22 mouse cellular contexts compared by ENCODE assay signal in the genomic region with DNA sequence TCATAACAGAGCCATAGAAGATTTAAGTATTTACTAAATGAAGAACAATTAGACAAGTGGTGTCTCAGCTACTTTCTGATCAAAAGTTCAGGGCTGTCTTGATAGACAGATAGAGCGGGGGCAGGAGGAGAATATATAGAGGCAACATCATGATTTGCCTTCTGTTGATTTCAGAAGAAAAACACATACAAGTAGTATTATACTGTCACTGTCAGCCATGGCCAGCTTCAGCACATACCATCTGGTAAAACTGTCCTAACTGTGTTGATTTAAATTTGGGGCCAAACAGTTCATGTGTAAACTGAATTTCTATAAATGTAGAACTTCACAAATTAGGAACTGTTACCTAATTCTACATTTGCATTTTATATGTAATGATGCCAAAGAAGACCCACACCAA.
DNase-seq lines count a peak whose midpoint lies in the region; ATAC-seq and TF ChIP-seq lines count a peak whose summit lies in the region.
"Had no signal": no experiment of that assay in that cellular context is flagged by ENCODE, and none has a peak within 500 bp of the region (broad histone marks: within the 10 kb centered on the region; RNA-seq: fewer than 3 reads in every experiment).

No protein-coding gene starts in this region.

- WGBS in forebrain, embryonic 13.5 days = 95% methylated on average over 1 of the region's 1 CpGs
- whole genome bisulfite sequencing in forebrain, embryonic 12.5 days = 86% methylated on average over 1 of the region's 1 CpGs
- WGBS in forebrain, embryonic 15.5 days = 97% methylated on average over 1 of the region's 1 CpGs
- 94% methylated on average over 1 of the region's 1 CpGs for WGBS in forebrain, embryonic 11.5 days
- 91% methylated on average over 1 of the region's 1 CpGs for WGBS in forebrain, embryonic 16.5 days
- WGBS in forebrain, embryonic 10.5 days = 94% methylated on average over 1 of the region's 1 CpGs
- 77% methylated on average over 1 of the region's 1 CpGs for WGBS in forebrain, postnatal 0 days
- 95% methylated on average over 1 of the region's 1 CpGs for WGBS in forebrain, embryonic 14.5 days

- no peak for DNase-seq in forebrain, embryonic 11.5 days (ENCODE audit: low spot score)
- DNase-seq in forebrain, embryonic 10.5 days (ENCODE audit: extremely low spot score, low spot score) = no peak
- DNase-seq in forebrain, postnatal 0 days = no peak
- DNase-seq in forebrain, embryonic 14.5 days (ENCODE audit: low spot score) = no peak
- DNase-seq: adrenal gland, adult 2 months; adrenal gland, adult 8-10 months; adrenal gland, postnatal 10 days; adrenal gland, postnatal 14 days; adrenal gland, postnatal 25 days; adrenal gland, postnatal 36 days; B cell, adult 2 months; cerebellum, adult 11 months; cerebellum, adult 11-12 months had no signal

- H3K36me3 ChIP-seq in forebrain, embryonic 13.5 days (ENCODE audit: poor library complexity, severe bottlenecking) = peaks cover 13% of the 10 kb centered on the region; the same call in 1 of the 2 replicates
- H3K36me3 ChIP-seq in forebrain, embryonic 12.5 days (replicated peaks) = peaks cover 3% of the 10 kb centered on the region; the same call in 1 of the 2 replicates
- H3K36me3 ChIP-seq in forebrain, embryonic 15.5 days = no peaks in the 10 kb centered on the region
- H3K36me3 ChIP-seq in forebrain, embryonic 11.5 days (ENCODE audit: control insufficient read depth, insufficient read depth, low read length) = no peaks in the 10 kb centered on the region
- peaks cover 3% of the 10 kb centered on the region; the same call in 1 of the 2 replicates for H3K36me3 ChIP-seq in forebrain, embryonic 16.5 days (ENCODE audit: control insufficient read depth, insufficient read depth)
- H3K36me3 ChIP-seq in forebrain, embryonic 10.5 days (replicated peaks) = peaks cover 13% of the 10 kb centered on the region
- peaks cover 7% of the 10 kb centered on the region for H3K36me3 ChIP-seq in forebrain, postnatal 0 days (ENCODE audit: insufficient read depth)
- peaks cover 5% of the 10 kb centered on the region; the same call in 1 of the 2 replicates for H3K36me3 ChIP-seq in forebrain, embryonic 14.5 days (ENCODE audit: control insufficient read depth, insufficient read depth, low read length)
- H3K36me3 ChIP-seq: G1E had no signal

- TF ChIP-seq CTCF in forebrain, postnatal 0 days (IDR thresholded peaks at IDR 0.05; ENCODE audit: low read depth) = no peak

- H3K27ac ChIP-seq in forebrain, embryonic 13.5 days = no peak overlapping the region
- no peak overlapping the region for H3K27ac ChIP-seq in forebrain, embryonic 12.5 days
- H3K27ac ChIP-seq in forebrain, embryonic 15.5 days (replicated peaks) = no peak overlapping the region
- no peak overlapping the region for H3K27ac ChIP-seq in forebrain, embryonic 11.5 days (ENCODE audit: low read depth, low read length)
- no peak overlapping the region for H3K27ac ChIP-seq in forebrain, embryonic 16.5 days (ENCODE audit: low read length)
- H3K27ac ChIP-seq in forebrain, embryonic 10.5 days = no peak overlapping the region
- H3K27ac ChIP-seq in forebrain, postnatal 0 days (ENCODE audit: low read depth, low read length) = no peak overlapping the region
- H3K27ac ChIP-seq in forebrain, embryonic 14.5 days (ENCODE audit: low read depth, low read length) = no peak overlapping the region

- no peak overlapping the region for H3K4me3 ChIP-seq in forebrain, embryonic 13.5 days
- H3K4me3 ChIP-seq in forebrain, embryonic 12.5 days (replicated peaks) = no peak overlapping the region
- H3K4me3 ChIP-seq in forebrain, embryonic 15.5 days = no peak overlapping the region
- no peak overlapping the region for H3K4me3 ChIP-seq in forebrain, embryonic 11.5 days (ENCODE audit: low read depth, low read length)
- no peak overlapping the region for H3K4me3 ChIP-seq in forebrain, embryonic 16.5 days (replicated peaks; ENCODE audit: low read length)
- no peak overlapping the region for H3K4me3 ChIP-seq in forebrain, embryonic 10.5 days
- no peak overlapping the region for H3K4me3 ChIP-seq in forebrain, postnatal 0 days (ENCODE audit: low read depth, low read length)
- no peak overlapping the region for H3K4me3 ChIP-seq in forebrain, embryonic 14.5 days (ENCODE audit: low read depth, low read length)

- no peak overlapping the region for H3K4me2 ChIP-seq in forebrain, embryonic 13.5 days
- H3K4me2 ChIP-seq in forebrain, embryonic 12.5 days = no peak overlapping the region
- H3K4me2 ChIP-seq in forebrain, embryonic 15.5 days (replicated peaks) = no peak overlapping the region
- H3K4me2 ChIP-seq in forebrain, embryonic 11.5 days (ENCODE audit: low read depth, low read length, severe bottlenecking) = no peak overlapping the region
- H3K4me2 ChIP-seq in forebrain, embryonic 16.5 days (ENCODE audit: low read length) = no peak overlapping the region
- no peak overlapping the region for H3K4me2 ChIP-seq in forebrain, postnatal 0 days (ENCODE audit: low read depth)
- H3K4me2 ChIP-seq in forebrain, embryonic 14.5 days (ENCODE audit: low read length) = no peak overlapping the region

- H3K9me3 ChIP-seq in forebrain, embryonic 13.5 days (replicated peaks) = no peaks in the 10 kb centered on the region
- H3K9me3 ChIP-seq in forebrain, embryonic 12.5 days = no peaks in the 10 kb centered on the region
- no peaks in the 10 kb centered on the region for H3K9me3 ChIP-seq in forebrain, embryonic 15.5 days
- H3K9me3 ChIP-seq in forebrain, embryonic 11.5 days (ENCODE audit: control insufficient read depth, low read length) = no peaks in the 10 kb centered on the region
- no peaks in the 10 kb centered on the region for H3K9me3 ChIP-seq in forebrain, embryonic 16.5 days (ENCODE audit: control insufficient read depth, low read length)
- H3K9me3 ChIP-seq in forebrain, embryonic 10.5 days = no peaks in the 10 kb centered on the region
- no peaks in the 10 kb centered on the region for H3K9me3 ChIP-seq in forebrain, postnatal 0 days (ENCODE audit: low read length)
- H3K9me3 ChIP-seq in forebrain, embryonic 14.5 days (replicated peaks; ENCODE audit: control insufficient read depth, low read length) = no peaks in the 10 kb centered on the region

- no peak overlapping the region for H3K9ac ChIP-seq in forebrain, embryonic 13.5 days
- H3K9ac ChIP-seq in forebrain, embryonic 12.5 days = no peak overlapping the region
- H3K9ac ChIP-seq in forebrain, embryonic 15.5 days (replicated peaks) = no peak overlapping the region
- H3K9ac ChIP-seq in forebrain, embryonic 11.5 days (ENCODE audit: low read length) = no peak overlapping the region
- H3K9ac ChIP-seq in forebrain, embryonic 16.5 days (replicated peaks; ENCODE audit: low read depth, low read length) = no peak overlapping the region
- no peak overlapping the region for H3K9ac ChIP-seq in forebrain, postnatal 0 days
- H3K9ac ChIP-seq in forebrain, embryonic 14.5 days (ENCODE audit: low read length) = no peak overlapping the region

- H3K4me1 ChIP-seq in forebrain, embryonic 13.5 days = no peaks in the 10 kb centered on the region
- H3K4me1 ChIP-seq in forebrain, embryonic 12.5 days = no peaks in the 10 kb centered on the region
- no peaks in the 10 kb centered on the region for H3K4me1 ChIP-seq in forebrain, embryonic 15.5 days
- H3K4me1 ChIP-seq in forebrain, embryonic 11.5 days (replicated peaks; ENCODE audit: control insufficient read depth, insufficient read depth, low read length) = no peaks in the 10 kb centered on the region
- no peaks in the 10 kb centered on the region for H3K4me1 ChIP-seq in forebrain, embryonic 16.5 days (replicated peaks; ENCODE audit: control insufficient read depth, insufficient read depth, low read length)
- no peaks in the 10 kb centered on the region for H3K4me1 ChIP-seq in forebrain, embryonic 10.5 days
- no peaks in the 10 kb centered on the region for H3K4me1 ChIP-seq in forebrain, postnatal 0 days (ENCODE audit: insufficient read depth)
- H3K4me1 ChIP-seq in forebrain, embryonic 14.5 days (ENCODE audit: control insufficient read depth, insufficient read depth, low read length) = no peaks in the 10 kb centered on the region

- peak; percentile 16; the same call in 1 of the 2 replicates for ATAC-seq in forebrain, embryonic 13.5 days
- no peak for ATAC-seq in forebrain, embryonic 12.5 days (ENCODE audit: low FRiP score)
- 0 out of 2 replicates have a peak, but pooled peaks have one; percentile 57 for ATAC-seq in forebrain, embryonic 15.5 days (replicated peaks)
- ATAC-seq in forebrain, embryonic 11.5 days (replicated peaks; ENCODE audit: low FRiP score) = no peak
- ATAC-seq in forebrain, embryonic 16.5 days = peak; percentile 36; the same call in 1 of the 2 replicates
- peak; percentile 85 for ATAC-seq in forebrain, postnatal 0 days
- ATAC-seq in forebrain, embryonic 14.5 days = no peak
- ATAC-seq: activated CD4-positive, CD25-positive, alpha-beta regulatory T cell, adult 4 months; CD4-positive, CD25-positive, alpha-beta regulatory T cell, adult 4 months; Patski had no signal

- H3K27me3 ChIP-seq in forebrain, embryonic 13.5 days = no peaks in the 10 kb centered on the region
- no peaks in the 10 kb centered on the region for H3K27me3 ChIP-seq in forebrain, embryonic 12.5 days
- no peaks in the 10 kb centered on the region for H3K27me3 ChIP-seq in forebrain, embryonic 15.5 days
- H3K27me3 ChIP-seq in forebrain, embryonic 11.5 days (ENCODE audit: control insufficient read depth, insufficient read depth, low read length) = no peaks in the 10 kb centered on the region
- no peaks in the 10 kb centered on the region for H3K27me3 ChIP-seq in forebrain, embryonic 16.5 days (replicated peaks; ENCODE audit: control insufficient read depth, insufficient read depth, low read length)
- no peaks in the 10 kb centered on the region for H3K27me3 ChIP-seq in forebrain, embryonic 10.5 days (ENCODE audit: poor library complexity, severe bottlenecking)
- H3K27me3 ChIP-seq in forebrain, postnatal 0 days (ENCODE audit: insufficient read depth, low read length) = no peaks in the 10 kb centered on the region
- no peaks in the 10 kb centered on the region for H3K27me3 ChIP-seq in forebrain, embryonic 14.5 days (replicated peaks; ENCODE audit: control insufficient read depth, insufficient read depth, low read length)
- H3K27me3 ChIP-seq: CH12.LX, Patski had no signal

Comparison
In these comparisons a context has a peak if more than half of its experiments do, and no peak if none do; other contexts are left out.
1. ATAC-seq: peak in forebrain, embryonic 13.5 days (single experiment), forebrain, embryonic 15.5 days (single experiment), forebrain, embryonic 16.5 days (single experiment) and forebrain, postnatal 0 days (single experiment); none in forebrain, embryonic 12.5 days (single experiment), forebrain, embryonic 11.5 days (single experiment) and forebrain, embryonic 14.5 days (single experiment).